Mouse (Mus musculus) bone marrow, adult 2 months (tissue): ENCODE measurements around the gene Dapk3. TPM values are rescaled to one million over a fixed set of nuclear protein-coding genes. Genes with fewer than 3 reads are reported as not detected.

Experiments used
- H3K27ac ChIP-seq: fragments of 200-500 bp; 2 replicates; pipeline ENCODE4 v1.5.1; 2012; ENCODE audit warnings: low read depth, mild to moderate bottlenecking, control low read depth, inconsistent platforms, low read length; ENCODE audit not compliant: control insufficient read depth, poor library complexity, insufficient read depth
- H3K4me1 ChIP-seq: fragments of 200-500 bp; 2 replicates; pipeline ENCODE4 v1.6.1; 2011; ENCODE audit warnings: low read length; ENCODE audit not compliant: control insufficient read depth, insufficient read depth
- H3K4me3 ChIP-seq: fragments of 200-500 bp; replicated peaks from 2 replicates; pipeline ENCODE3; 2011; ENCODE audit warnings: mild to moderate bottlenecking, low read depth, low read length, control low read depth; ENCODE audit not compliant: control insufficient read depth
- CTCF ChIP-seq: fragments of 200-500 bp; IDR thresholded peaks from 2 replicates; pipeline ENCODE4 v1.5.1; 2011; ENCODE audit warnings: low read length, control low read depth; ENCODE audit not compliant: control insufficient read depth, insufficient read depth
- POLR2A ChIP-seq: fragments of 200-500 bp; IDR thresholded peaks from 2 replicates; pipeline ENCODE4 v1.6.1; 2011; ENCODE audit warnings: low read depth, mild to moderate bottlenecking, control low read depth, low read length, borderline replicate concordance; ENCODE audit not compliant: control insufficient read depth
- WGBS: fragments of 180-500 bp; shearing (Covaris S2); methylation state at CpG from one replicate; pipeline ENCODE4 v1.1.7; 2018; 5-methylcytosine and 5-hydroxymethylcytosine counted together
- polyA plus RNA-seq: library from polyadenylated mRNA; stranded (reverse); fragments of >200 nt; gene quantifications from 2 replicates; pipeline ENCODE4 v1.2.4, GENCODE M21; 2011; ENCODE audit warnings: low replicate concordance; ENCODE audit not compliant: missing spikeins, insufficient read depth, insufficient read length

Gene Dapk3
- polyA plus RNA-seq, 1 experiment, result 23.2 TPM

DNA sequence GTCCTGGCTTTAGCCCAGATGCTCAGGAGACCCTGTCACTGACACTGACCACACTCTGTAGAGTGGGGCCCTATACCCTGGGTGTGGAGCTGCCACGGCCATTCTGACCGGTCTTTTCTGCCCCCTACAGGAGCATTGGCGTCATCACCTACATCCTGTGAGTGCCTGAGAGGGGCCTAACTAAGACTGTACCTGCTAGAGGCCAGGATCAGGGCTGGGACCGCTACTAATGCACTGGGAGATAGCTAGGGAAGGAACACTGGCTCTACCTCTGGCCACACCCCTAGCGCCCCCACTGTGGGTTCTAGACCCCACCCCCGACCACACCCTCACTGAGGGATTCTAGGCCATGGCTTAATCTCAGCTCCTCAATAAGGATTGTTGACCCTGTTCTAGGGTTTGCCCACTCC lies 8.1 kb downstream of the Dapk3 start:
- peak; percentile 26; the same call in 1 of the 2 replicates for TF ChIP-seq CTCF
- TF ChIP-seq POLR2A, result no peak
- 42% methylated on average over 6 of the region's 6 CpGs for WGBS
- Histone ChIP-seq H3K4me3 (no peak overlapping the region), H3K27ac (no peak overlapping the region), H3K4me1 (peaks cover 3% of the 10 kb centered on the region)

DNA sequence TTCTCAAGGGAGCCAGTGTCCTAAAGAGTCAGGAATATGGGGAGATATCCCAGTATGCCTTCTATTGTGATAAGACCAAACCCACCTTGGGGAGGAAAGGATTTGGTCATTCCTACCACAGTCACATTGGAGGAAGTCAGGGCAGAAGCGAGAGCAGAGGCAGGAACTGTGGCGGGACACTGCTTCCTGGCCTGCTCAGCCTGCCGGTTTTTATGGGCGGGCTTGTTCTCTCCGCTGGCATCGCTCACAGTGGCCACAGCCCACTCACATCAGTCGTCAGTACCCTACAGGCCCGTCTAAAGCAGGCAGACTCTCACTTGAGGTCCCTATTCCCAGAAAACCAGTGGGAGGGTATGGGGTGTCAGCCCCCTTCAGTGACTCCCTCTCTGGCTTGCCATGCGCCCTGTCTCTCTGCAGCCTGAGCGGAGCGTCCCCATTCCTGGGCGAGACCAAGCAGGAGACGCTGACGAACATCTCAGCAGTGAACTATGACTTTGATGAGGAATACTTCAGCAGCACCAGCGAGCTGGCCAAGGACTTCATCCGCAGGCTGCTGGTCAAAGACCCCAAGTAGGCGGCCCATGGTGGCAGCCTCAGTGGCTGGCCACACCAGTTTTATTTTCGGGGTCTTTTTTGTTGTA lies 8.7 kb downstream of the Dapk3 start:
- Histone ChIP-seq H3K4me3 (no peak overlapping the region), H3K27ac (peak overlapping the region; percentile 16), H3K4me1 (peaks cover 3% of the 10 kb centered on the region)
- WGBS, result 48% methylated on average over 18 of the region's 18 CpGs
- TF ChIP-seq CTCF (no peak), POLR2A (no peak)

DNA sequence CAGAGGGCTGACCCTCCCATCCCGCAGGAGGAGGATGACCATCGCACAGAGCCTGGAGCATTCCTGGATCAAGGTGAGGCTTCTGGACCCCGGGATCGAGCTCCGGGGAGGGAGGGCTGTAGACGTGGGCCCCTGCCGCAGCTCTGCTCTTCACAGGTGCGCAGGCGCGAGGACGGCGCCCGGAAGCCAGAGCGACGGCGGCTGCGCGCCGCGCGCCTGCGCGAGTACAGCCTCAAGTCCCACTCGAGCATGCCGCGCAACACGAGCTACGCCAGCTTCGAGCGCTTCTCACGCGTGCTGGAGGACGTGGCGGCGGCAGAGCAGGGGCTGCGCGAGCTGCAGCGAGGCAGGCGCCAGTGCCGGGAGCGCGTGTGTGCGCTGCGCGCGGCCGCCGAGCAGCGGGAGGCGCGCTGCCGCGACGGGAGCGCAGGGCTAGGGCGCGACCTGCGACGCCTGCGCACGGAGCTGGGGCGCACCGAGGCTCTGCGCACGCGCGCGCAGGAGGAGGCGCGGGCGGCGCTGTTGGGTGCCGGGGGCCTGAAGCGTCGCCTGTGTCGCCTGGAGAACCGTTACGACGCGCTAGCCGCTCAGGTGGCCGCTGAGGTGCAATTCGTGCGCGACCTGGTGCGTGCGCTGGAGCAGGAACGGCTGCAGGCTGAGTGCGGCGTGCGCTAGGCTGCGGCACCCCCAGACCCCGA lies 9.6 kb downstream of the Dapk3 start:
- peak; percentile 74; the same call in 1 of the 2 replicates for TF ChIP-seq POLR2A
- TF ChIP-seq CTCF, result no peak
- Histone ChIP-seq H3K4me3 (peak overlapping the region; percentile 95), H3K27ac (peak overlapping the region; percentile 99), H3K4me1 (peaks cover 3% of the 10 kb centered on the region)
- under 1% methylated on average over 92 of the region's 93 CpGs for WGBS

DNA sequence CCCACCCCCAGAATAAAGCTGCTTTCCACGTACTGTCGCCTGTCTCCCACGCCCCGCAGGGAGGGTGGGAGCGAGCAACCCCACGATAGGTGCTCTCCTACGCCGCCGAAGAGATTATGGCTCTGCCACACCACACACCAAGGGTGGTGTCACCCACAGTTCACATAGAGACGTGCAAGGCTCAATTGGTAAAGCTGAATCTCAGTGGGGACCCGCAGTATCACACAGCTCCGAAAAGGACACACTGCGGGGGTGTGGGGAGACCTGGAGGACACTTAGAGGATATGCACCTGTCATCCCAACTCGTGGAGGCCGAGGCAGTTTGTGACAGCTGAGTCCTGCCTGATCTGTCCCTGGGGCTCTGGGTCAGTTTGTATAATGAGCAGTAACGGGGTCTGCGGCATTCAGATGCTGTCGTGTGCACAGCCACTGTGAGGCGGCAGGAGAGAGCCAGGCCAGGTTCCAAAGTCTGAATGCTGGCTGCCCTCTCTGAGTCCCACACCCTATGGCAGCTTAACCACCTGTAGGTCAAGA lies 10.2 kb downstream of the Dapk3 start:
- Histone ChIP-seq H3K27ac (peak overlapping the region; percentile 99; the same call in 1 of the 2 replicates), H3K4me3 (peak overlapping the region; percentile 95), H3K4me1 (peaks cover 3% of the 10 kb centered on the region)
- TF ChIP-seq CTCF (no peak), POLR2A (no peak)
- WGBS, result 4% methylated on average over 19 of the region's 19 CpGs

DNA sequence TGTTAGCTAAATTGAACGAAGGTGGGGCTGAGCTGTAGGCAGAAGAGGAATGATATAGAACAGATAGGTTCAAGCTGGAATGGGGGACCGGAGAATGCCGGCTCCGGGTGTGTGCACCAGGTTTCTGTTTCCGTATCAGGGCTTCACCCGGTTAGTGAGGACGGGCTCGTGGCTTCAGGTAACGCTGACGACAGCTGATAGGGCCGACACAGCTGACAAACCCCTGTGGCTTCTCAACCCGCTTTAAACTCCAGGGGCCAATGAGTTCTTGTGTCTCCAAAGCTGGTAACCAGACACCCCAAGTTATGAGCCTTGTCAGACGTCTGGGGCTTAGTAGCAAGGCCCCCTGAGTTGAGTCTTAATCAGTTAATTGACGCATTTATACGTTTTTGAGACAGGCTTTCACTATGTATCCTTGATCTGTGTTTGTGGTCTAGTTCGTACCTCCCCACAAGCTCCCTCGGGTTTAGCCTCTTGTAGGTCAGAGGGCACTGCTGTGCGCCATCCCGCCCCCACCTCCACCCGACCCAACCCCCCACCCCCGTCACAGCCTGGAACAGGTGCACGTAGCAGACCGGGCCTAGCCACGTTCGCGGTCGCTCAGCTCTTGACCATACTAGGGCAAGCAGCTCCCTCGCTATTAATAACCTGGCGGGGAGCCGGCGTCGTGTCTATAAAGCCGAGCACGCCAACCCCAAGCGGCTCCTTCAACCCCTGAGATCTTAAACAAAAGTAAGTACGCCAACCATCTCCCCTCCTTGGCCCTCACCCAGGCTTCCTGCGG lies 11.4 kb downstream of the Dapk3 start:
- TF ChIP-seq POLR2A (no peak), CTCF (no peak)
- H3K4me1 ChIP-seq, result peaks cover 3% of the 10 kb centered on the region
- peak overlapping the region; percentile 56 for H3K27ac ChIP-seq
- 5% methylated on average over 37 of the region's 37 CpGs for WGBS
- no peak overlapping the region for H3K4me3 ChIP-seq

DNA sequence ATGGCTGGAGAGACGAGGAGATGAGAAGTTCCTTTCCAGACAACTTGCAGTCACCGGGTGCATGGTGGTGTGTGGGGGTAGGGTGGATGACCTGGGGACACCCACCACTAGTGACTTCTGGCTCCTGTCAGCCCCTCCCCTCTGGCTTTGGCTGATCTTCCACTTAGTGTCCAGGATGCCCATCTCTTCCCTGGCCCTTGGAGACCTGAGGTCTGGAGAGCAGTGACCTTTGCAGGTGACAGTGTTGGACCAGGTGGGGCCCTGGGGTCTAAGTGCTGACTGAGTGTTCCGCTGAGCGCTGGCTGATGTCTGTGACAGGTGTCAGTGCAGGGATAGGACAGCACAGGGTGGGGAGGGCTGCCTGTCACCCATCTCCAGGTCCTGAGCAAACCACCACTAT lies 12.5 kb downstream of the Dapk3 start:
- Histone ChIP-seq H3K4me3 (no peak overlapping the region), H3K27ac (no peak overlapping the region), H3K4me1 (peaks cover 3% of the 10 kb centered on the region)
- 69% methylated on average over 4 of the region's 4 CpGs for WGBS
- no peak for TF ChIP-seq POLR2A

DNA sequence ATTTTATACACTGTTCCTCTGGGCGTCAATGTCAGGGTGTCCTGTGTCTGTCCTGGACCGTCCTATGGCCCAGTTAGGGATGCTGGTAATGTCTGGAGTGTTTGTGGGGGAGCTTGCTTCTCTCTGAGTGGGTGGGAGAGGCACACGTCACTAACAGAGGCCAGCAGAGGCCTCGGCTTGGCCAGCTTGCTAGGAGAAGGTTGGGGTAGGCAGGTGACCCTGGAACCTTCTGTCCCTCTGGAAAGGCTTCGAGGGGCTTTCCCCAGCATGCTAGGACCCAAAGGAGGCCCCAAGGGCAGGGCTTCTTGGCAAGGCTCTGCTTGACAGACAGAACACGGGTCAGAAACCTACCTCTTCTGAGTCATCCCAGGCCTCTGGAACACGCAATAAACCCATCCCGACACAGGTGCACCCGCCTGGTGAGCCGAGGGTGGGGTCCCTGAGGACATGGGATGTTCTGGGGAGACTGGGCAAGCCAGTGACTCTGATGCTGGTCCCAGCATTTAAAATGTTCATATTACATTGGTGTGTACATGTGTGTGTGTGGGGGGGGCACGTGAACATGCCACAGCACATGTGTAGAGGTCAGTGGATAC lies 13.8 kb downstream of the Dapk3 start:
- TF ChIP-seq POLR2A (no peak), CTCF (no peak)
- peaks cover 1% of the 10 kb centered on the region for H3K4me1 ChIP-seq
- no peak overlapping the region for H3K27ac ChIP-seq
- 69% methylated on average over 11 of the region's 11 CpGs for WGBS
- H3K4me3 ChIP-seq, result no peak overlapping the region
